12 mouse cellular contexts compared by ENCODE assay signal in genomic region chr11:32558677-32559076, GRCm38 (mm10). TPM values are rescaled to one million over a fixed set of nuclear protein-coding genes. Genes with fewer than 3 reads are reported as not detected.
DNase-seq lines count a peak whose midpoint lies in the region; ATAC-seq and TF ChIP-seq lines count a peak whose summit lies in the region.
"Had no signal": no experiment of that assay in that cellular context is flagged by ENCODE, and none has a peak within 500 bp of the region (broad histone marks: within the 10 kb centered on the region; RNA-seq: fewer than 3 reads in every experiment).

No protein-coding gene starts in this region.

- H3K4me1 ChIP-seq in intestine, embryonic 15.5 days (replicated peaks) = peaks cover 22% of the 10 kb centered on the region
- peaks cover 12% of the 10 kb centered on the region; the same call in 1 of the 2 replicates for H3K4me1 ChIP-seq in intestine, postnatal 0 days (replicated peaks; ENCODE audit: control insufficient read depth, insufficient read depth, low read length)
- H3K4me1 ChIP-seq: midbrain, embryonic 12.5 days had no signal

- WGBS in intestine, embryonic 15.5 days = 22% methylated on average over 8 of the region's 8 CpGs
- 22% methylated on average over 8 of the region's 8 CpGs for WGBS in intestine, postnatal 0 days

- peak; percentile 39; the same call in 1 of the 2 replicates for ATAC-seq in intestine, embryonic 15.5 days
- ATAC-seq in intestine, postnatal 0 days = no peak
- peak; percentile 17; the same call in 1 of the 2 replicates for ATAC-seq in megakaryocyte, adult 5-6 weeks (ENCODE audit: poor library complexity, severe bottlenecking)

- peak; percentile 68 to 72 for DNase-seq in spleen, postnatal 36 days (ENCODE audit: low spot score in 2 of 2)
- DNase-seq in spleen, postnatal 14 days (ENCODE audit: low spot score in 2 of 2) = no peak
- DNase-seq in thymus, postnatal 4 days = peak; percentile 71
- no peak for DNase-seq in cerebellum, postnatal 4 days (ENCODE audit: low spot score in 2 of 2)
- DNase-seq in embryo, embryonic 9.5 days (ENCODE audit: extremely low spot score) = no peak
- DNase-seq: cerebellum, adult 11-12 months had no signal

- H3K27ac ChIP-seq in intestine, embryonic 15.5 days = no peak overlapping the region
- H3K27ac ChIP-seq in intestine, postnatal 0 days (ENCODE audit: low read depth, low read length) = no peak overlapping the region
- H3K27ac ChIP-seq: embryonic facial prominence, embryonic 15.5 days; limb, embryonic 15.5 days; midbrain, embryonic 12.5 days had no signal

- no peak overlapping the region for H3K9ac ChIP-seq in intestine, embryonic 15.5 days
- no peak overlapping the region for H3K9ac ChIP-seq in intestine, postnatal 0 days (ENCODE audit: low read depth, low read length)
- H3K9ac ChIP-seq: embryonic facial prominence, embryonic 15.5 days; limb, embryonic 15.5 days; midbrain, embryonic 12.5 days had no signal

- H3K9me3 ChIP-seq in intestine, embryonic 15.5 days = no peaks in the 10 kb centered on the region
- no peaks in the 10 kb centered on the region for H3K9me3 ChIP-seq in intestine, postnatal 0 days (ENCODE audit: control insufficient read depth)
- H3K9me3 ChIP-seq: embryonic facial prominence, embryonic 15.5 days; limb, embryonic 15.5 days; midbrain, embryonic 12.5 days had no signal

- no peak overlapping the region for H3K4me3 ChIP-seq in intestine, embryonic 15.5 days (replicated peaks)
- no peak overlapping the region for H3K4me3 ChIP-seq in intestine, postnatal 0 days (ENCODE audit: low read depth, low read length)
- H3K4me3 ChIP-seq: embryonic facial prominence, embryonic 15.5 days; limb, embryonic 15.5 days; midbrain, embryonic 12.5 days had no signal

- H3K4me2 ChIP-seq in intestine, embryonic 15.5 days (replicated peaks) = no peak overlapping the region
- no peak overlapping the region for H3K4me2 ChIP-seq in intestine, postnatal 0 days (replicated peaks; ENCODE audit: low read depth)
- H3K4me2 ChIP-seq: embryonic facial prominence, embryonic 15.5 days; limb, embryonic 15.5 days; midbrain, embryonic 12.5 days had no signal

- H3K36me3 ChIP-seq in intestine, embryonic 15.5 days = no peaks in the 10 kb centered on the region
- H3K36me3 ChIP-seq in intestine, postnatal 0 days (ENCODE audit: control insufficient read depth, insufficient read depth) = no peaks in the 10 kb centered on the region
- H3K36me3 ChIP-seq: embryonic facial prominence, embryonic 15.5 days; limb, embryonic 15.5 days; midbrain, embryonic 12.5 days had no signal

- H3K27me3 ChIP-seq in intestine, embryonic 15.5 days (replicated peaks) = no peaks in the 10 kb centered on the region
- H3K27me3 ChIP-seq in intestine, postnatal 0 days (replicated peaks; ENCODE audit: control insufficient read depth, insufficient read depth, low read length) = no peaks in the 10 kb centered on the region
- H3K27me3 ChIP-seq: embryonic facial prominence, embryonic 15.5 days; limb, embryonic 15.5 days; midbrain, embryonic 12.5 days had no signal

- TF ChIP-seq CTCF in intestine, postnatal 0 days (IDR thresholded peaks at IDR 0.05; ENCODE audit: low read depth) = no peak

RNA-seq across cellular contexts. Expression of gene Stk10, which starts 25.6 kb away (rescaled TPM):
- polyA plus RNA-seq in intestine, embryonic 15.5 days (2015; fragmentation: Nextera tagmentation; extraction: Ambion mirVana) = 3.6 and 4.3 TPM in 2 replicates
- 2.6 and 2.7 TPM in 2 replicates for polyA plus RNA-seq in intestine, postnatal 0 days (2015; fragmentation: Nextera tagmentation; extraction: Ambion mirVana)
- 88.8 and 98.5 TPM in 2 replicates for total RNA-seq in megakaryocyte, adult 5-6 weeks (2015)
- total RNA-seq in megakaryocyte, adult 5-6 weeks (2017) = 115 and 125 TPM in 2 replicates

RNA-seq across cellular contexts. Expression of gene Efcab9, which starts 26.8 kb away (rescaled TPM):
- polyA plus RNA-seq in intestine, embryonic 15.5 days (2015; fragmentation: Nextera tagmentation; extraction: Ambion mirVana) = 0.35 and 0.64 TPM in 2 replicates
- polyA plus RNA-seq in intestine, postnatal 0 days (2015; fragmentation: Nextera tagmentation; extraction: Ambion mirVana) = 0.21 and 0.58 TPM in 2 replicates
- total RNA-seq in megakaryocyte, adult 5-6 weeks (2015) = 0.20 and 2.2 TPM in 2 replicates
- total RNA-seq in megakaryocyte, adult 5-6 weeks (2017) = 1.6 and 2.0 TPM in 2 replicates
- polyA plus RNA-seq: embryonic facial prominence, embryonic 15.5 days; limb, embryonic 15.5 days had no signal

Comparison
In these comparisons a context has a peak if more than half of its experiments do, and no peak if none do; other contexts are left out.
1. DNase-seq: peak in spleen, postnatal 36 days (2 of 2) and thymus, postnatal 4 days (single experiment); none in spleen, postnatal 14 days (0 of 2), cerebellum, postnatal 4 days (0 of 2) and embryo, embryonic 9.5 days (single experiment).